Mouse (Mus musculus): ENCODE measurements around the gene Zcchc24. TPM values are rescaled to one million over a fixed set of nuclear protein-coding genes. Genes with fewer than 3 reads are reported as not detected.

Gene Zcchc24
- polyA plus RNA-seq (2014; fragmentation: Illumina TruSeq; extraction: RNeasy Lipid Tissue Mini Kit (QIAGEN cat#74804); ENCODE audit: low read depth, low replicate concordance) = 53.4 TPM

DNA sequence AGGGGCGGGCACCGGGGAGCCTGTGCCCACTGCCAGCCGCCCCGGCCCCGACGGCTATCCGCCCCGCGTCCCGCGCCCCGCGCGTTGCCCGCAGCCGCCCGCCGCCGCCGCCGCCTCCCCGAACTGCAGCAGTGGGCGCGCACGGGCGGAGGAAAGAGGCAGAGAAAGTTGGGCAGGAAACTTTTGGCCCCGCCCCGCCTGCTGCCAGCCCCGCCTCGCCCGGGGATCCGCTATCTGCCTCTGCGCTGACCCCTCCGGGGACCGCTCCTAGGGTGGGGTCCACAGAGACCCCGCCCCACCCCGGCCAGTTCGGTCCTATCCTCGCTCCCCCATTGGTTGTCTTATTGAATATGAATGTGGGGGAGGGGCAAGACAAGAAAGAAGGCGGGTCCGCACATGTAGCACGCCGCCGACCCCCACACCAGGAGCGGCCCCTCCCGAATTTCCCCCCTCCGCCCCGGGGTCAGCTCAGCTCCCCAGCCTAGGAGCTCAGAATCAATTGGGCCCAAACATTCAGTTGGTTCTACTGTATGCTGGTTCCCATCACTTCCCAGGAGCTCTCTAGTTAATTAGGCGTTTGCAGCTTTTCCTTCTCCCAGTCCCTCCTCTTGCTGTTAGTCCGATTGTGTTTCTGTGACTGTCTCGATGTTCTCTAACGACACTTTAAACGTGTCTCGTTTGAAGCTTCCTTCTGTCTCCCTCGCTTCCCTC is at the start of gene Zcchc24:
Gene Zcchc24 (minus strand): TSS at position 125 of the 711 bp plus-strand sequence.

DNA sequence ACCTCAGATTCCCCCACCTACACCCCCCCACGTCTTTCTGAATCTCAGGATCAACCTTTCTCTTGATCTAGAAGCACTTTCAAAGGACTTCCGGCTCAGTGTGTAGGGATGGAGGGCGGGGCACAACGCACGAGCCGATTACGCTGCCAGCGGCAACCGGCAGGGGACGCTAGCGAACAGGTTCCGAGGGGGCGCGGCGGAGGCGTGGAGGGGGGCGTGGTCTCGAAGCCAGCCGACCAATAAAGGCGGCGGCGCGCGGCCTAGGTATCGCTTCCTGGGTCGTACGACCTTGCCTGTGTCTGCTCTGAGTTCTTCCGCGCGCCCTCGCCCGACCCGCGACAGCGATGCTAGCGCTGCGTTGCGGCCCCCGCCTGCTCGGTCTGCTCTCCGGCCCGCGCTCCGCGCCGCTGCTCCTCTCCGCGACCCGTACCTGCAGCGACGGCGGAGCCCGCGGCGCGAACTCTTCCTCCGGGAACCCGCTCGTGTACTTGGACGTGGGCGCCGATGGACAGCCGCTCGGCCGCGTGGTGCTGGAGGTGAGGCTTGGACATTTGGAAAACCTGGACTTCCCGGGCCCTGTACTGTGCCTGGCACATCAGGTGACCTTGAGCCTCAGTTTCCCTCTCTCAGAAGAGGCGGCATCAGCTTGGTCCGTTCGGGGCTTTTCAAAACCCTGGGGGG is 74.8 kb downstream of the Zcchc24 start, which contains the start of gene Ppif:
Gene Ppif (plus strand): TSS at position 267 of the 681 bp plus-strand sequence.

Other genes with a start within 250 kb of the Zcchc24 start
- gene Ppif, start 74.9 kb downstream of the Zcchc24 start, polyA plus RNA-seq (2014; fragmentation: Illumina TruSeq; extraction: RNeasy Lipid Tissue Mini Kit (QIAGEN cat#74804); ENCODE audit: low read depth, low replicate concordance) = 12.3 TPM
- gene Anxa11, start 73.1 kb upstream of the Zcchc24 start, polyA plus RNA-seq (2014; fragmentation: Illumina TruSeq; extraction: RNeasy Lipid Tissue Mini Kit (QIAGEN cat#74804); ENCODE audit: low read depth, low replicate concordance) = 8.7 TPM
- not detected for gene Plac9a, start 134.1 kb upstream of the Zcchc24 start, polyA plus RNA-seq (2014; fragmentation: Illumina TruSeq; extraction: RNeasy Lipid Tissue Mini Kit (QIAGEN cat#74804); ENCODE audit: low read depth, low replicate concordance)
- 23.7 TPM for gene Tmem254a, start 158.6 kb upstream of the Zcchc24 start, polyA plus RNA-seq (2014; fragmentation: Illumina TruSeq; extraction: RNeasy Lipid Tissue Mini Kit (QIAGEN cat#74804); ENCODE audit: low read depth, low replicate concordance)
- gene Cphx1, start 169.3 kb upstream of the Zcchc24 start, polyA plus RNA-seq (2014; fragmentation: Illumina TruSeq; extraction: RNeasy Lipid Tissue Mini Kit (QIAGEN cat#74804); ENCODE audit: low read depth, low replicate concordance) = not detected
- not detected for gene Duxbl1, start 209.5 kb upstream of the Zcchc24 start, polyA plus RNA-seq (2014; fragmentation: Illumina TruSeq; extraction: RNeasy Lipid Tissue Mini Kit (QIAGEN cat#74804); ENCODE audit: low read depth, low replicate concordance)